Mouse (Mus musculus) layer of hippocampus, adult 2 months (tissue): ENCODE measurements around the gene Olfr56. TPM values are rescaled to one million over a fixed set of nuclear protein-coding genes. Genes with fewer than 3 reads are reported as not detected.
"Not testable (repeated sequence)": the region's sequence is repeated elsewhere in the genome, so short reads cannot be mapped to it uniquely, and the experiment has no call there.

ENCODE experiments used
- DNase-seq, 2 experiments: peaks; one replicate each; pipeline ENCODE4 v3.0.0; 2022; ENCODE audit warnings: low spot score in 2 of 2
- H3K27ac ChIP-seq: fragments of 200-600 bp; 2 replicates; pipeline ENCODE4 v1.8.1; 2022
- H3K4me3 ChIP-seq: fragments of 200-600 bp; 2 replicates; pipeline ENCODE4 v1.8.1; 2022; ENCODE audit warnings: mild to moderate bottlenecking
- CTCF ChIP-seq: fragments of 200-600 bp; conservative IDR thresholded peaks from 2 replicates; pipeline ENCODE4 v1.8.1; 2022; ENCODE audit warnings: antibody characterized with exemption, mild to moderate bottlenecking, moderate library complexity
- total RNA-seq, 2 experiments: library from RNA; stranded (reverse); gene quantifications; 2 replicates each; pipeline ENCODE4 v1.2.3; 2021

The Olfr56 gene
- total RNA-seq, 2 experiments from 2014 or later = not detected

GRCm38 (mm10) chr11:49119635-49120034 lies 140.9 kb downstream of the Olfr56 start:
- Histone ChIP-seq H3K4me3 (no peak overlapping the region), H3K27ac (no peak overlapping the region)
- no peak for DNase-seq
- no peak for TF ChIP-seq CTCF

GRCm38 (mm10) chr11:49124169-49124568 lies 145.5 kb downstream of the Olfr56 start:
- TF ChIP-seq CTCF = no peak
- no peak overlapping the region for H3K27ac ChIP-seq
- H3K4me3 ChIP-seq = no peak overlapping the region
- DNase-seq = no peak

GRCm38 (mm10) chr11:49141974-49142373 lies 163.3 kb downstream of the Olfr56 start, which contains the start of gene Olfr1395:
TSS of gene Olfr1395 (plus strand) at chr11:49142274.
- Histone ChIP-seq H3K4me3 (no peak within 1 kb of the TSS), H3K27ac (no peak within 1 kb of the TSS)
- no peak for TF ChIP-seq CTCF
- DNase-seq = no peak

- no peak within 1 kb of the TSS for H3K27ac ChIP-seq
- H3K4me3 ChIP-seq = no peak within 1 kb of the TSS
- no peak for DNase-seq
- TF ChIP-seq CTCF = no peak
Measured at GRCm38 (mm10) chr11:49154077-49154476, 175.4 kb downstream of the Olfr56 start, which contains the start of gene Olfr1394. TSS of gene Olfr1394 (plus strand) at chr11:49154377.

- Histone ChIP-seq H3K4me3 (no peak overlapping the region), H3K27ac (no peak overlapping the region)
- no peak for TF ChIP-seq CTCF
- DNase-seq = no peak
Measured at GRCm38 (mm10) chr11:49156821-49157814, 178.4 kb downstream of the Olfr56 start.

- DNase-seq = no peak
- TF ChIP-seq CTCF = no peak
- peak overlapping the region; percentile 37 for H3K4me3 ChIP-seq
- H3K27ac ChIP-seq = no peak overlapping the region
Measured at GRCm38 (mm10) chr11:49168839-49169611, 190.3 kb downstream of the Olfr56 start.

- H3K4me3 ChIP-seq = no peak overlapping the region
- no peak for TF ChIP-seq CTCF
Measured at GRCm38 (mm10) chr11:49170576-49170975, 191.9 kb downstream of the Olfr56 start.

GRCm38 (mm10) chr11:49175345-49175744 lies 196.7 kb downstream of the Olfr56 start:
- H3K27ac ChIP-seq = no peak overlapping the region
- DNase-seq = no peak
- no peak for TF ChIP-seq CTCF
- H3K4me3 ChIP-seq = no peak overlapping the region

More at GRCm38 (mm10) chr11:49170576-49170975, 191.9 kb downstream of the Olfr56 start:
- H3K27ac ChIP-seq = no peak overlapping the region
- DNase-seq = no peak

GRCm38 (mm10) chr11:49176047-49176779 lies 197.5 kb downstream of the Olfr56 start:
- not testable (repeated sequence) for H3K27ac ChIP-seq, DNase-seq, H3K4me3 ChIP-seq

GRCm38 (mm10) chr11:49183172-49183571 lies 204.5 kb downstream of the Olfr56 start:
- TF ChIP-seq CTCF = no peak
- Histone ChIP-seq H3K27ac (no peak overlapping the region), H3K4me3 (no peak overlapping the region)
- DNase-seq = no peak

Other genes starting within 250 kb of the Olfr56 start
- 100 to 1,000 TPM; 226 to 240 TPM for gene Rack1, start 178.6 kb upstream of the Olfr56 start, total RNA-seq
- gene Trim41, start 161.5 kb upstream of the Olfr56 start, total RNA-seq = 10 to 100 TPM; 56.8 to 61.5 TPM
- gene Trim7, start 152.7 kb upstream of the Olfr56 start, total RNA-seq = 1 to 10 TPM; 2.6 to 2.8 TPM
- 1 to 10 TPM in 1 of 2 experiments, under 1 TPM in 1; 0.79 to 1.3 TPM for gene Gm12184, start 152.2 kb upstream of the Olfr56 start, total RNA-seq
- 1 to 10 TPM; 3.6 to 4.3 TPM for gene Irgm1, start 107.2 kb upstream of the Olfr56 start, total RNA-seq
- gene Gm5431, start 76.7 kb upstream of the Olfr56 start, total RNA-seq = under 1 TPM; 0.12 to 0.38 TPM
- gene Psme2b, start 32.7 kb upstream of the Olfr56 start, total RNA-seq = 1 to 10 TPM; 1.2 to 1.3 TPM
- 1 to 10 TPM in 1 of 2 experiments, under 1 TPM in 1; 0.91 to 1.8 TPM for gene 9930111J21Rik1, start 509 bp downstream of the Olfr56 start, total RNA-seq
- under 1 TPM; 0.13 to 0.25 TPM for gene Gm12185, start 13.3 kb downstream of the Olfr56 start, total RNA-seq
- under 1 TPM; 0.27 to 0.54 TPM for gene Tgtp1, start 15.3 kb downstream of the Olfr56 start, total RNA-seq
- gene 9930111J21Rik2, start 72.4 kb downstream of the Olfr56 start, total RNA-seq = 1 to 10 TPM; 1.0 to 2.0 TPM
- gene Tgtp2, start 85.3 kb downstream of the Olfr56 start, total RNA-seq = under 1 TPM in 1 of 2 experiments, not detected in 1; 0.59 TPM
- under 1 TPM; 0.41 to 0.56 TPM for gene Ifi47, start 97.7 kb downstream of the Olfr56 start, total RNA-seq
- not detected for gene Olfr1396, start 136.0 kb downstream of the Olfr56 start, total RNA-seq
- gene Olfr1395, start 163.4 kb downstream of the Olfr56 start, total RNA-seq = not detected
- not detected for gene Olfr1394, start 175.5 kb downstream of the Olfr56 start, total RNA-seq
- not detected for gene Btnl9, start 208.3 kb downstream of the Olfr56 start, total RNA-seq
- 10 to 100 TPM; 46.7 to 51.2 TPM for gene Zfp62, start 224.4 kb downstream of the Olfr56 start, total RNA-seq